Mouse (Mus musculus) kidney, adult 2 months (tissue): ENCODE measurements around the gene Slc38a1.

ENCODE experiments used
- CTCF ChIP-seq: fragments of 200-500 bp; conservative IDR thresholded peaks from 2 replicates; pipeline ENCODE4 v1.5.1; 2011; ENCODE audit warnings: low read depth, mild to moderate bottlenecking, control low read depth, low read length, moderate library complexity, mixed read lengths; ENCODE audit not compliant: insufficient read depth, insufficient read length
- POLR2A ChIP-seq: fragments of 200-500 bp; IDR thresholded peaks from one replicate; pipeline ENCODE4 v1.6.1; 2011; ENCODE audit warnings: low read depth, low read length, control low read depth

- TF ChIP-seq CTCF (no peak), POLR2A (no peak)
Measured at GRCm38 (mm10) chr15:96626871-96627270, 15.8 kb downstream of the Slc38a1 start.
